Mouse (Mus musculus) intestine, postnatal 0 days (tissue): ENCODE data around the gene Ccdc130. TPM values are rescaled to one million over a fixed set of nuclear protein-coding genes. Genes with fewer than 3 reads are reported as not detected.

ENCODE experiments used
- ATAC-seq: fragments of 200-750 bp; cut with Nextera tagmentation; 2 replicates; pipeline ENCODE4 v1.8.0; 2017; ENCODE audit warnings: mild to moderate bottlenecking, moderate TSS enrichment, moderate library complexity
- H3K27ac ChIP-seq: fragments of 300-500 bp; sonication (generic); 2 replicates; pipeline ENCODE4 v1.5.1; 2014; ENCODE audit warnings: mild to moderate bottlenecking, low read depth, low read length, moderate library complexity
- H3K27me3 ChIP-seq: fragments of 300-500 bp; sonication (generic); replicated peaks from 2 replicates; pipeline ENCODE4 v1.6.1; 2014; ENCODE audit warnings: low read length, mixed read lengths; ENCODE audit not compliant: control insufficient read depth, insufficient read depth
- H3K36me3 ChIP-seq: fragments of 300-500 bp; sonication (generic); 2 replicates; pipeline ENCODE4 v1.6.1; 2014; ENCODE audit warnings: mild to moderate bottlenecking, moderate library complexity; ENCODE audit not compliant: control insufficient read depth, insufficient read depth
- H3K4me1 ChIP-seq: fragments of 300-500 bp; sonication (generic); replicated peaks from 2 replicates; pipeline ENCODE4 v1.6.1; 2014; ENCODE audit warnings: antibody characterized with exemption, low read length, mixed read lengths; ENCODE audit not compliant: control insufficient read depth, insufficient read depth
- H3K4me2 ChIP-seq: fragments of 300-500 bp; sonication (generic); replicated peaks from 2 replicates; pipeline ENCODE4 v1.6.1; 2014; ENCODE audit warnings: low read depth, mild to moderate bottlenecking, moderate library complexity
- H3K4me3 ChIP-seq: fragments of 300-500 bp; sonication (generic); 2 replicates; pipeline ENCODE4 v1.5.1; 2014; ENCODE audit warnings: low read depth, low read length
- H3K9ac ChIP-seq: fragments of 300-500 bp; sonication (generic); 2 replicates; pipeline ENCODE4 v1.6.1; 2014; ENCODE audit warnings: mild to moderate bottlenecking, low read depth, low read length
- H3K9me3 ChIP-seq: fragments of 300-500 bp; sonication (generic); 2 replicates; pipeline ENCODE4 v1.6.1; 2016; ENCODE audit warnings: mixed run types; ENCODE audit not compliant: control insufficient read depth
- CTCF ChIP-seq: sonication (generic); IDR thresholded peaks from 2 replicates; pipeline ENCODE4 v1.5.1; 2016; ENCODE audit warnings: low read depth, mild to moderate bottlenecking, control low read depth, antibody characterized with exemption, moderate library complexity
- WGBS: fragments of 180-500 bp; shearing (Covaris S2); extraction: QIAGEN DNeasy Blood & Tissue Kit; methylation state at CpG from one replicate; pipeline ENCODE4 v1.1.7; 2014; 5-methylcytosine and 5-hydroxymethylcytosine counted together
- microRNA counts: library from miRNA; unstranded; fragments of <30 nt; microRNA quantifications from one replicate; lab custom pipeline; 2016
- microRNA-seq: library from miRNA; unstranded; fragments of <30 nt; microRNA quantifications from one replicate; pipeline ENCODE4, GENCODE M21; 2016
- polyA plus RNA-seq: library from polyadenylated mRNA; unstranded; fragments of >200 nt; fragmentation: Nextera tagmentation; extraction: Ambion mirVana; gene quantifications from 2 replicates; pipeline ENCODE4 v1.2.1, GENCODE M21; 2015

The Ccdc130 gene
- polyA plus RNA-seq, 1 experiment from 2014 or later: 12.8 TPM

DNA sequence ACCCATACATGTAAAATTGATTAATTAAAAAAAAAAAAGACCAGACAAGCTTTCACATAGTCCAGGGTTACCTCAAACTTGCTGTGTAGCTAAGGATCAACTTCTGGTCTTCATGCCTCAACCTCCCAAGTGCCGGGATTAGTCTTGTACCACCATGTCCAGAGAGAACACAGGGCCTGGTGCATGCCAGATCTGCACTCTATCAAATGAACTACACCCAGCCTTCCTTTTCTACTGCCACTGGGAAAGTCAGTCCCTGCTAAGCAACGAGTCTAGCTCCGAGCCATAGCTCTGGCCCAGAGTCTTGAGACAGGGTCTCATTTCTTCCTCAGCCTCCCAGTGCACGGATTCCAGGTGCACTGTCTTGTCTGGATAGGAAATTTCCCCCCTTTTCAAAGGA lies 56.9 kb downstream of the Ccdc130 start:
- no peaks in the 10 kb centered on the region for H3K27me3 ChIP-seq
- peaks cover 74% of the 10 kb centered on the region for H3K36me3 ChIP-seq
- H3K9ac ChIP-seq: no peak overlapping the region
- TF ChIP-seq CTCF: no peak
- no peak overlapping the region for H3K4me2 ChIP-seq
- H3K4me1 ChIP-seq: no peaks in the 10 kb centered on the region
- no peak for ATAC-seq
- no peaks in the 10 kb centered on the region for H3K9me3 ChIP-seq
- 92% methylated on average over 4 of the region's 4 CpGs for WGBS
- H3K4me3 ChIP-seq: no peak overlapping the region
- no peak overlapping the region for H3K27ac ChIP-seq

DNA sequence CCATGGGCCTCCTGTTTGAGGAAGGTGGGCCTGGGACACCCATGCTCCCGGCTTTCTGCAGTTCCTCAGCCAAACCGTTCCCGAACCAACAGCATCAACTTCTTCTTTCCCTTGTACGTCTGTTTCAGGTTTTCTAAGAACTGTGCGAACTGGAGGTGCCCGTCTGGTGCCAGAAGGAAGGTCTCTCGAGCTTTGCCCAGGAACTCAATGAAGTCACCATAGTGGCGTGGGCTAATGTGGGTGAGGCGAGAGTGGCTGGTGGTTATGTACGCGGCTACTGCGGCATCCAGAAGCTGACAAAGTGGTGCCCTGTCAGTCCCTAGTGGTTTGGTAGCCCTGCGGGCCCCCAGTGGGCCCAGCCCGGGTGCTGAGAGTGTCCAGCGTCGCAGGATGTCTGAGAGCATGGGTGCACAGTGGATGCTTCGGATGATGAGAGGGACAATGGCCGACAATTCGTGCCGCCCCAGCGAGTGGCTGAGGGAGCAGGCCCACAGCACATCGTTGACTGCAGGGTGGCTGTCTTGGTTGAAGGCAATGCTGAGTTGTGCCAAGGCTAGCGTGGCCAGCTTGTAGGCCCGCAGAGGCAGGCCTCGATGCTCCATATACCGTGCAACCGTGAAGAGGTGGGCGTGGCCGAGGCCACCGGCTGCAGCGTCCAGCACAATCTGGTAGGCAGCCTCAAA lies 58.2 kb downstream of the Ccdc130 start:
- peaks cover 63% of the 10 kb centered on the region for H3K36me3 ChIP-seq
- H3K9me3 ChIP-seq: no peaks in the 10 kb centered on the region
- H3K4me3 ChIP-seq: no peak overlapping the region
- H3K9ac ChIP-seq: no peak overlapping the region
- 90% methylated on average over 31 of the region's 31 CpGs for WGBS
- no peak for ATAC-seq
- no peak overlapping the region for H3K4me2 ChIP-seq
- TF ChIP-seq CTCF: no peak
- no peaks in the 10 kb centered on the region for H3K4me1 ChIP-seq
- H3K27ac ChIP-seq: no peak overlapping the region; the same call in 1 of the 2 replicates
- H3K27me3 ChIP-seq: no peaks in the 10 kb centered on the region

DNA sequence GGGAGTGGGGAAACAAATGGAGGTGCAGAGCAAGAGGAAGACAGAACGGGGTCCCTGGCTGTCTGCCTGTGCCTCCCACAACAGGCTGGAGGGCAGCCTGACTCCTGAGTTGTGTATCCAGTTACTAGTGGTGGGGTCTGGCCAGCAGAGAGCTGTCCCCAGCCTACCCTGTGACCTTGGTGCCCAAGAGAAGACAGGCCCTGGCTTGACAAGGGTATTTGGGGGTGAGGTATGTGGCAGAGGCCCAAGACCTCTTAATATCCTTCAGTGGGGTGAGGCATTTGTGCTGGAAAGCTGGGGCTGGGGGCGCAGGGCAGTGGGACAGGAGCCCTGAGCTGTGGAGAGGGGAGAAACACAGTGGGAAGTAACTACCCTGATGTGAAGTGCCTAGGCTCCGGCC lies 59.0 kb downstream of the Ccdc130 start:
- no peak overlapping the region for H3K4me3 ChIP-seq
- H3K36me3 ChIP-seq: peaks cover 54% of the 10 kb centered on the region
- TF ChIP-seq CTCF: no peak
- H3K4me2 ChIP-seq: no peak overlapping the region
- no peak overlapping the region for H3K9ac ChIP-seq
- no peaks in the 10 kb centered on the region for H3K9me3 ChIP-seq
- WGBS: 93% methylated on average over 3 of the region's 3 CpGs
- H3K4me1 ChIP-seq: no peaks in the 10 kb centered on the region
- H3K27ac ChIP-seq: no peak overlapping the region
- ATAC-seq: no peak
- no peaks in the 10 kb centered on the region for H3K27me3 ChIP-seq

DNA sequence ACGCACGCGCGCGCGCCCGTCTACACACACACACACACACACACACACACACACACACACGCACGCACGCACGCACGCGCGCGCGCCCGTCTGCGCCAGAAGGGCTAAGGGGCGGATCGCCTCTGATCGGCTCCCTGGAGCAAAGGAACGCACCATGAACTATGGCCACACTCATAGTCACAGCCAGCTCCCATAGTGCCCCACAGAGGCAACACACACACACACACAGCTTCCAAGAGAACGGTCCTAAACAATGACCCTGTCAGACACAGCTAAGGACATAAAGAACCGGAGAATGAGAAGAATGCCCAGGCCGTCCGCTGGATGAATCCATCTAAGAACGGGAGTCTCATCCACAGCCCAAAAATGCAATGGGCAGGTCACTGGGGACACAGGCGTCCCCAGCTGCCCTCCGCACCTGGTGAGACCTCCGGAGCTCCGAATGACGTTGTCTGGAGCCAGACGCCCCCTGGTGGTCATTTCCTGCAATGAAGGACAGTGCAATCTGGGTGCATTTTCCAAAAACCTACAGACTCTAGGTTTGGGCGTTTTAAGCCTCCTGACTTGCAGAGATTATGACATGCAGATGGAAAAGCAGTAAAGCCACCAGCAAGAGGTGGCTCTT lies 59.9 kb downstream of the Ccdc130 start:
- Histone ChIP-seq H3K27ac (no peak overlapping the region), H3K4me2 (peak overlapping the region; percentile 37; the same call in 1 of the 2 replicates), H3K9ac (no peak overlapping the region), H3K4me1 (no peaks in the 10 kb centered on the region), H3K36me3 (peaks cover 45% of the 10 kb centered on the region), H3K27me3 (no peaks in the 10 kb centered on the region), H3K9me3 (no peaks in the 10 kb centered on the region), H3K4me3 (no peak overlapping the region)
- TF ChIP-seq CTCF: peak; percentile 91
- ATAC-seq: peak; percentile 24
- WGBS: 57% methylated on average over 34 of the region's 34 CpGs

DNA sequence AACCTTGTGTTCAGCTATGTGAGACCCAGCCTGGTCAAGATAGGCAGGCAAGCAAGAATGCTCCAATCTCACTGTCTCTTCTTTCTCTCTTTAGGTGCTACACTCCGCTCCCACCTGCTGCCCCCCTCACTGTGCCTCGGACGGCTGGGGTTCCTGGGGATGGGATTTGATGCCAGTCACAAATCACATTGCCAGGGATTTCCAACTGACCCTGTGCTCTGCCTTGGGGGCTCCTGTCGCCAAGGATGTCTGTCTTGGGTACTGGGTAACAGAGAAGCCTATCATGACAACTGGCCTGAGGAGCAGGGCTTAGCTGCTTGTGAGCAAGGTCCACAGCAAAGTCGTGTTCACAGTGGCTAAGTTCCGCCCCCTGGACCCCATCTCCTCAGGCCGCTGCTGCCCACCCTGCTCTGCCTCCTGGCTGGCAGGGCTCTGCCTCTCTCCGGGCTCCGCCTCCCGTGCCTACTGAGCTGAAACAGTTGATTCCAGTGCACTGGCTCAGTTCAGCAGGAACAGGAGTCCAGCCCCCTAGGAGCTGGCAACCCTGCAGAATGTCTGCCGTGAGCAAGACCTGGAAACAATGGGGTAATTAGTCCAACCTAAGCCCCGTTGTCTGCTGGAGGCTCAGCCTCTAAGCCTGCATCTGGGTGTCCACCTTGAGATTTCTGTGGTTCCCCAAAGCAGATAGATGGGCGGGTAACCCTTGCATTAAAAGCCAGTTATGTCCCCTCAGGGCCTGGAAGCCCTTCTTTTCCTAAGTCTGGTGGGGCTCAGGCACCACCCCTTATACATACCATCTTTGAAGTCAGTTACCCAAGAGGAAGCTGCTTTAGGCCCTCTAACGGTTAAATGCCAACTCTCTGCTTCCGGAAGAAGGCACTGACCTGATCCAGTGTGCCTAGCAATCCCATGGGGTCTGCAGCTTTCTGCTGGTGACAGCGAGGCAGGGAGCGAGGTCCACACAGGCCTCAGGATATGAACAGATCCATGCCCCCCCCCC lies 61.5 kb downstream of the Ccdc130 start:
- Histone ChIP-seq H3K4me2 (no peak overlapping the region), H3K4me3 (no peak overlapping the region), H3K36me3 (peaks cover 34% of the 10 kb centered on the region), H3K9ac (no peak overlapping the region), H3K4me1 (no peaks in the 10 kb centered on the region), H3K9me3 (no peaks in the 10 kb centered on the region), H3K27ac (no peak overlapping the region; the same call in 1 of the 2 replicates), H3K27me3 (no peaks in the 10 kb centered on the region)
- TF ChIP-seq CTCF: no peak
- WGBS: 69% methylated on average over 17 of the region's 17 CpGs
- no peak for ATAC-seq

DNA sequence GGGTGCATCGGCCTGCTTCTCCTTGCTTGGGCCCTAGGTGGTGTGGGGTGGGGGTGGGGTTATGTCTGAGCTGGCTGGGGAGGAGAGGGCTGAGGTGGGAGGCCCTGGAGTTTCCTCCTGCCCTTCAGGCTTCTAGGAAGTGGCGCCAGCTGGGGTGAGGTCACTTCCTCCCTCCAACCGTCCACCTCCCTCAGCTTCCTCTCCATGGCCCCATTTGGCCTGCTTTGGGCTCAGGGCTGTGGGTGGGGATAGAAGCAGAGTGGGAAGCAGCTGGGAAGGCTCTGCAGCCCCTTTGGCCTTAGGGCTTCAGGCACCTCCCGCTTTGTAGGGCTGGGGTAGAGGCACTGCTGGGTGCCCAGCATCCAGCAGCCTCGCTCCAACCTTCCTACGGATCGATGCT lies 62.4 kb downstream of the Ccdc130 start:
- Histone ChIP-seq H3K9me3 (no peaks in the 10 kb centered on the region), H3K4me2 (no peak overlapping the region), H3K4me1 (no peaks in the 10 kb centered on the region), H3K9ac (no peak overlapping the region), H3K27me3 (no peaks in the 10 kb centered on the region), H3K27ac (peak overlapping the region; percentile 46; the same call in 1 of the 2 replicates), H3K36me3 (peaks cover 27% of the 10 kb centered on the region), H3K4me3 (no peak overlapping the region)
- 50% methylated on average over 7 of the region's 7 CpGs for WGBS
- ATAC-seq: 0 out of 2 replicates have a peak, but pooled peaks have one; percentile 17
- TF ChIP-seq CTCF: no peak

MicroRNA genes within 50 kb of the gene (microRNA counts, 519-probe panel; counts per million panel counts)
- 5,154 counts per million, percentile 86 among the panel's probes with 10 or more counts for microRNA mmu-miR-23a (lab: Ali Mortazavi, UCI)
- microRNA mmu-miR-27a (lab: Ali Mortazavi, UCI): 5,431 counts per million, percentile 90 among the panel's probes with 10 or more counts

Small RNAs within 50 kb of the gene (microRNA-seq; reads per million reads assigned to microRNA genes)
- gene Mir23a (10,443 reads per million, percentile 94 among the genes with 10 or more reads in this experiment), gene Mir24-2 (not detected), gene Mir27a (389 reads per million, percentile 66 among the genes with 10 or more reads in this experiment), gene Mir3074-2 (not detected)

Other genes with a start within 250 kb of the Ccdc130 start
- gene Palm3, start 248.9 kb downstream of the Ccdc130 start, polyA plus RNA-seq: 0.30 and 0.39 TPM in 2 replicates
- gene Il27ra, start 227.8 kb downstream of the Ccdc130 start, polyA plus RNA-seq: 0.29 and 0.31 TPM in 2 replicates
- gene Rln3, start 225.4 kb downstream of the Ccdc130 start, polyA plus RNA-seq: 0.42 TPM in 1 of 2 replicates, not detected in the other
- gene Gm10643, start 205.2 kb downstream of the Ccdc130 start, polyA plus RNA-seq: 1.0 and 1.1 TPM in 2 replicates
- gene Rfx1, start 203.5 kb downstream of the Ccdc130 start, polyA plus RNA-seq: 3.1 and 3.3 TPM in 2 replicates
- gene Dcaf15, start 165.6 kb downstream of the Ccdc130 start, polyA plus RNA-seq: 8.6 and 10.4 TPM in 2 replicates
- 0.29 and 0.46 TPM in 2 replicates for gene Podnl1, start 144.4 kb downstream of the Ccdc130 start, polyA plus RNA-seq
- 16.2 and 16.9 TPM in 2 replicates for gene Cc2d1a, start 122.4 kb downstream of the Ccdc130 start, polyA plus RNA-seq
- 0.17 and 0.18 TPM in 2 replicates for gene 4930432K21Rik, start 122.4 kb downstream of the Ccdc130 start, polyA plus RNA-seq
- 1.6 and 1.8 TPM in 2 replicates for gene Nanos3, start 85.2 kb downstream of the Ccdc130 start, polyA plus RNA-seq
- 3.7 and 3.8 TPM in 2 replicates for gene Zswim4, start 33.3 kb downstream of the Ccdc130 start, polyA plus RNA-seq
- 308 and 309 TPM in 2 replicates for gene D8Ertd738e, start 20.7 kb downstream of the Ccdc130 start, polyA plus RNA-seq
- 54.9 and 60.3 TPM in 2 replicates for gene Mri1, start 13.1 kb downstream of the Ccdc130 start, polyA plus RNA-seq
- 2.4 and 2.8 TPM in 2 replicates for gene Cacna1a, start 118.1 kb upstream of the Ccdc130 start, polyA plus RNA-seq